Mouse (Mus musculus): ENCODE results near the gene Adam22. TPM values are rescaled to one million over a fixed set of nuclear protein-coding genes. Genes with fewer than 3 reads are reported as not detected.

Gene Adam22
- polyA plus RNA-seq (2014; fragmentation: Illumina TruSeq; extraction: RNeasy Lipid Tissue Mini Kit (QIAGEN cat#74804); ENCODE audit: insufficient read depth, low read depth, low replicate concordance): 1.0 TPM

GRCm38 (mm10) chr5:8367614-8368327 lies at the start of gene Adam22:
Gene Adam22 (minus strand): TSS chr5:8368160.

GRCm38 (mm10) chr5:8045855-8046254 lies 322.1 kb downstream of the Adam22 start, which contains the start of gene Sri:
Gene Sri (plus strand): TSS chr5:8046078.

Other genes starting within 250 kb of the Adam22 start
- 3.2 TPM for gene Dbf4, start 54.6 kb upstream of the Adam22 start, polyA plus RNA-seq (2014; fragmentation: Illumina TruSeq; extraction: RNeasy Lipid Tissue Mini Kit (QIAGEN cat#74804); ENCODE audit: insufficient read depth, low read depth, low replicate concordance)
- gene Slc25a40, start 54.7 kb upstream of the Adam22 start, polyA plus RNA-seq (2014; fragmentation: Illumina TruSeq; extraction: RNeasy Lipid Tissue Mini Kit (QIAGEN cat#74804); ENCODE audit: insufficient read depth, low read depth, low replicate concordance): 4.3 TPM